Mouse (Mus musculus) MEL (cell line): ENCODE results near the gene Cep152. TPM values are rescaled to one million over a fixed set of nuclear protein-coding genes. Genes with fewer than 3 reads are reported as not detected.

Experiments used
- DNase-seq: peaks from one replicate; pipeline ENCODE4 v3.0.0; 2011; ENCODE audit warnings: low read depth, low spot score
- H3K27ac ChIP-seq: 2 replicates; pipeline ENCODE4 v1.5.1; 2012; ENCODE audit warnings: low read depth, mild to moderate bottlenecking, control low read depth, low read length, moderate library complexity; ENCODE audit not compliant: control insufficient read depth
- H3K27me3 ChIP-seq, 2 experiments: fragments of 150-350 bp in 1 of 2; sonication (generic) in 1 of 2; 2 replicates each; pipeline ENCODE4 v1.6.1; 2012; ENCODE audit warnings: low read length in 2 of 2, mild to moderate bottlenecking in 2 of 2, improper control_type of control experiment in 1 of 2, moderate library complexity in 1 of 2; ENCODE audit not compliant: insufficient read depth in 2 of 2, control insufficient read depth in 1 of 2
- H3K36me3 ChIP-seq, 2 experiments: 2 replicates each; pipeline ENCODE4 v1.6.1; 2012 to 2014; ENCODE audit warnings: low read length in 2 of 2, improper control_type of control experiment in 1 of 2, inconsistent platforms in 1 of 2, mild to moderate bottlenecking in 1 of 2; ENCODE audit not compliant: insufficient read depth in 2 of 2, control insufficient read depth in 1 of 2
- H3K4me1 ChIP-seq, 2 experiments: fragments of 150-350 bp in 1 of 2; sonication (generic) in 1 of 2; 2 replicates each; pipeline ENCODE4 v1.6.1; 2012; ENCODE audit warnings: low read length in 2 of 2, improper control_type of control experiment in 1 of 2, mild to moderate bottlenecking in 1 of 2; ENCODE audit not compliant: insufficient read depth in 2 of 2, control insufficient read depth in 1 of 2
- H3K4me3 ChIP-seq, 2 experiments: fragments of 150-350 bp in 1 of 2; sonication (generic) in 1 of 2; 2 replicates each; pipeline ENCODE4 v1.5.1; 2012; ENCODE audit warnings: low read depth in 2 of 2, low read length in 2 of 2, mild to moderate bottlenecking in 2 of 2, moderate library complexity in 2 of 2, control low read depth in 1 of 2, improper control_type of control experiment in 1 of 2; ENCODE audit not compliant: control insufficient read depth in 1 of 2, insufficient read depth in 1 of 2
- H3K79me2 ChIP-seq: 2 replicates; pipeline ENCODE4 v1.6.1; 2012; ENCODE audit warnings: mild to moderate bottlenecking, low read length, moderate library complexity; ENCODE audit not compliant: control insufficient read depth, poor library complexity, insufficient read depth
- H3K9ac ChIP-seq: 2 replicates; pipeline ENCODE4 v1.6.1; 2012; ENCODE audit warnings: low read depth, mild to moderate bottlenecking, control low read depth, low read length, moderate library complexity; ENCODE audit not compliant: control insufficient read depth, poor library complexity, severe bottlenecking
- H3K9me3 ChIP-seq: fragments of 150-350 bp; sonication (generic); replicated peaks from 2 replicates; pipeline ENCODE4 v1.6.1; 2012; ENCODE audit warnings: mild to moderate bottlenecking, low read length, improper control_type of control experiment, moderate library complexity; ENCODE audit not compliant: insufficient read depth
- BHLHE40 ChIP-seq: IDR thresholded peaks from 2 replicates; pipeline ENCODE4 v1.6.1; 2012; ENCODE audit warnings: low read depth, mild to moderate bottlenecking, inconsistent platforms, low read length, improper control_type of control experiment, borderline replicate concordance
- CHD1 ChIP-seq: IDR thresholded peaks from 2 replicates; pipeline ENCODE4 v1.6.1; 2012; ENCODE audit warnings: low read depth, mild to moderate bottlenecking, inconsistent platforms, low read length, improper control_type of control experiment
- CHD2 ChIP-seq: IDR thresholded peaks from 2 replicates; pipeline ENCODE4 v1.6.1; 2011; ENCODE audit warnings: low read length, improper control_type of control experiment
- CTCF ChIP-seq, 3 experiments: IDR thresholded peaks in 2 of 3; conservative IDR thresholded peaks in 1 of 3; 2 replicates each; pipeline ENCODE4 v1.5.1; 2011 to 2012; ENCODE audit warnings: low read length in 3 of 3, low read depth in 2 of 3, mild to moderate bottlenecking in 2 of 3, improper control_type of control experiment in 1 of 3, inconsistent platforms in 1 of 3, mixed read lengths in 1 of 3, moderate library complexity in 1 of 3; ENCODE audit not compliant: control insufficient read depth in 1 of 3, insufficient read depth in 1 of 3, poor library complexity in 1 of 3, severe bottlenecking in 1 of 3
- E2F4 ChIP-seq: IDR thresholded peaks from 2 replicates; pipeline ENCODE4 v1.6.1; 2011; ENCODE audit warnings: low read depth, low read length, improper control_type of control experiment, borderline replicate concordance
- ELF1 ChIP-seq: IDR thresholded peaks from 2 replicates; pipeline ENCODE4 v1.6.1; 2014; ENCODE audit warnings: low read depth, mild to moderate bottlenecking, inconsistent platforms, low read length, improper control_type of control experiment, moderate library complexity
- EP300 ChIP-seq, 2 experiments: IDR thresholded peaks; 2 replicates each; pipeline ENCODE4 v1.6.1; 2011; ENCODE audit warnings: improper control_type of control experiment in 2 of 2, low read length in 2 of 2, low read depth in 1 of 2, mild to moderate bottlenecking in 1 of 2
- ETS1 ChIP-seq: IDR thresholded peaks from 2 replicates; pipeline ENCODE4 v1.6.1; 2012; ENCODE audit warnings: low read depth, mild to moderate bottlenecking, inconsistent platforms, low read length, improper control_type of control experiment, moderate library complexity
- GABPA ChIP-seq: IDR thresholded peaks from 2 replicates; pipeline ENCODE4 v1.6.1; 2012; ENCODE audit warnings: low read depth, mild to moderate bottlenecking, inconsistent platforms, low read length, improper control_type of control experiment, moderate library complexity
- GATA1 ChIP-seq: IDR thresholded peaks from 2 replicates; pipeline ENCODE4 v1.6.1; 2011; ENCODE audit warnings: low read depth, low read length, improper control_type of control experiment
- HCFC1 ChIP-seq: IDR thresholded peaks from 2 replicates; pipeline ENCODE4 v1.6.1; 2012; ENCODE audit warnings: low read depth, mild to moderate bottlenecking, inconsistent platforms, low read length, improper control_type of control experiment, moderate library complexity
- JUND ChIP-seq: IDR thresholded peaks from 2 replicates; pipeline ENCODE4 v1.6.1; 2011; ENCODE audit warnings: low read depth, mild to moderate bottlenecking, improper control_type of control experiment, low read length
- KAT2A ChIP-seq: conservative IDR thresholded peaks from 2 replicates; pipeline ENCODE4 v1.6.1; 2012; ENCODE audit warnings: low read depth, low read length, improper control_type of control experiment, inconsistent platforms
- MAFK ChIP-seq: IDR thresholded peaks from 2 replicates; pipeline ENCODE4 v1.6.1; 2011; ENCODE audit warnings: low read depth, mild to moderate bottlenecking, low read length, improper control_type of control experiment, borderline replicate concordance
- MAX ChIP-seq: IDR thresholded peaks from 2 replicates; pipeline ENCODE4 v1.6.1; 2011; ENCODE audit warnings: low read length, improper control_type of control experiment
- MAZ ChIP-seq: IDR thresholded peaks from 2 replicates; pipeline ENCODE4 v1.6.1; 2012; ENCODE audit warnings: low read depth, mild to moderate bottlenecking, inconsistent platforms, low read length, improper control_type of control experiment
- MEF2A ChIP-seq: IDR thresholded peaks from 2 replicates; pipeline ENCODE4 v1.6.1; 2014; ENCODE audit warnings: low read depth, mild to moderate bottlenecking, inconsistent platforms, low read length, improper control_type of control experiment; ENCODE audit not compliant: poor library complexity, insufficient replicate concordance, severe bottlenecking; ENCODE audit errors: extremely low read depth
- MXI1 ChIP-seq: IDR thresholded peaks from 2 replicates; pipeline ENCODE4 v1.6.1; 2011; ENCODE audit warnings: mild to moderate bottlenecking, low read depth, low read length, improper control_type of control experiment
- MYB ChIP-seq: IDR thresholded peaks from 2 replicates; pipeline ENCODE4 v1.6.1; 2011; ENCODE audit warnings: mild to moderate bottlenecking, low read depth, low read length, improper control_type of control experiment
- MYC ChIP-seq: IDR thresholded peaks from 2 replicates; pipeline ENCODE4 v1.6.1; 2011; ENCODE audit warnings: low read depth, mild to moderate bottlenecking, low read length, improper control_type of control experiment, moderate library complexity
- POLR2A ChIP-seq, 2 experiments: IDR thresholded peaks; 2 replicates each; pipeline ENCODE4 v1.6.1; 2011 to 2012; ENCODE audit warnings: low read length in 2 of 2, mild to moderate bottlenecking in 2 of 2, control low read depth in 1 of 2, improper control_type of control experiment in 1 of 2, low read depth in 1 of 2, moderate library complexity in 1 of 2; ENCODE audit not compliant: control insufficient read depth in 1 of 2, insufficient read depth in 1 of 2, poor library complexity in 1 of 2
- POLR2AphosphoS2 ChIP-seq: IDR thresholded peaks from 2 replicates; pipeline ENCODE4 v1.6.1; 2011; ENCODE audit warnings: low read length, improper control_type of control experiment
- POLR2AphosphoS5 ChIP-seq: IDR thresholded peaks from 2 replicates; pipeline ENCODE4 v1.6.1; 2012; ENCODE audit warnings: low read depth, borderline replicate concordance, mild to moderate bottlenecking, inconsistent platforms, low read length, moderate library complexity, mixed read lengths
- RAD21 ChIP-seq: IDR thresholded peaks from 2 replicates; pipeline ENCODE4 v1.6.1; 2011; ENCODE audit warnings: mild to moderate bottlenecking, low read depth, low read length, improper control_type of control experiment
- RCOR1 ChIP-seq: IDR thresholded peaks from 2 replicates; pipeline ENCODE4 v1.6.1; 2012; ENCODE audit warnings: low read depth, mild to moderate bottlenecking, inconsistent platforms, low read length, improper control_type of control experiment
- SIN3A ChIP-seq: IDR thresholded peaks from 2 replicates; pipeline ENCODE4 v1.6.1; 2012; ENCODE audit warnings: low read length, improper control_type of control experiment, inconsistent platforms
- SMC3 ChIP-seq: IDR thresholded peaks from 2 replicates; pipeline ENCODE4 v1.6.1; 2011; ENCODE audit warnings: low read depth, low read length, improper control_type of control experiment
- TAL1 ChIP-seq: IDR thresholded peaks from 2 replicates; pipeline ENCODE4 v1.6.1; 2012; ENCODE audit warnings: mild to moderate bottlenecking, inconsistent platforms, low read length, moderate library complexity, mixed read lengths
- TBP ChIP-seq: IDR thresholded peaks from 2 replicates; pipeline ENCODE4 v1.8.0; 2011; ENCODE audit warnings: low read depth, low read length, improper control_type of control experiment
- TCF12 ChIP-seq: IDR thresholded peaks from 2 replicates; pipeline ENCODE4 v1.6.1; 2014; ENCODE audit warnings: low read depth, mild to moderate bottlenecking, inconsistent platforms, low read length, improper control_type of control experiment, moderate library complexity
- UBTF ChIP-seq: IDR thresholded peaks from 2 replicates; pipeline ENCODE4 v1.6.1; 2012; ENCODE audit warnings: low read depth, mild to moderate bottlenecking, inconsistent platforms, low read length, improper control_type of control experiment, moderate library complexity, borderline replicate concordance; ENCODE audit not compliant: insufficient read depth
- ZC3H11A ChIP-seq: IDR thresholded peaks from 2 replicates; pipeline ENCODE4 v1.6.1; 2012; ENCODE audit warnings: low read depth, mild to moderate bottlenecking, inconsistent platforms, low read length, improper control_type of control experiment
- ZKSCAN1 ChIP-seq: IDR thresholded peaks from 2 replicates; pipeline ENCODE4 v1.6.1; 2012; ENCODE audit warnings: low read depth, mild to moderate bottlenecking, inconsistent platforms, low read length, improper control_type of control experiment, moderate library complexity
- ZMIZ1 ChIP-seq: IDR thresholded peaks from 2 replicates; pipeline ENCODE4 v1.6.1; 2012; ENCODE audit warnings: low read depth, mild to moderate bottlenecking, inconsistent platforms, low read length, improper control_type of control experiment, moderate library complexity
- ZNF384 ChIP-seq: IDR thresholded peaks from 2 replicates; pipeline ENCODE4 v1.6.1; 2012; ENCODE audit warnings: low read depth, mild to moderate bottlenecking, inconsistent platforms, low read length, improper control_type of control experiment
- polyA plus RNA-seq, 2 experiments: library from polyadenylated mRNA; stranded (reverse) in 1 of 2; unstranded in 1 of 2; fragments of >175 nt in 1 of 2; fragments of >200 nt in 1 of 2; gene quantifications; 2 replicates each; pipeline versions ENCODE4 v1.2.1 to v1.2.4; 2012; ENCODE audit warnings: low replicate concordance in 2 of 2, low read depth in 1 of 2; ENCODE audit not compliant: insufficient read length in 2 of 2, insufficient read depth in 1 of 2, missing spikeins in 1 of 2
- total RNA-seq: library from RNA; depleted of rRNA; stranded (reverse); fragments of 300-350 nt; gene quantifications from 2 replicates; pipeline ENCODE4 v1.2.3, GENCODE M21; 2012

Cep152 gene
- total and polyA plus RNA-seq, 3 experiments = 13.9 to 14.1 TPM; not detected in 1

DNA sequence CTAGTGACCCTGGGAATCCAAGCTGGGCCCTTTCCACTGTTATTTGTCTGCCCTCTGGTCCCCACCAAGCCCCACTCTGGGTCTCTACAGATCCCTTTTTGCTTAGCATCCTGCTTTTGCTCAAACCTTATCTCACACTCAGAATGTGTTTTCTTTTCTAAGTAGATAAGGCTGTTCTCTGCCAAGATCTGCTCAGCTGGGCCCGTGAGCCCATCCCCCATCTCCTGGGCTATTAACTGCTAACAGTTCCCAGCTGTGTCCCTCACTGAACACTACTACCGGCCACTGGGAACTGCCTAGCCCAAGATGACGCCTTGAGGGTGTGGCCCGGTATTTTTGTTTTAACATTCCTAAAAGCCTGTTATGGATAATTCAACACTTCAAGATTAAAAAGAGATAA is 108.3 kb downstream of the Cep152 start:
- peak; percentile 30 for DNase-seq
- no peaks in the 10 kb centered on the region; a peak in 2 of 4 replicates for H3K27me3 ChIP-seq
- H3K79me2 ChIP-seq = no peaks in the 10 kb centered on the region
- TF ChIP-seq BHLHE40 (peak; percentile 58; the same call in 1 of the 2 replicates), POLR2A (IDR thresholded peaks at IDR 0.05; ENCODE audit: control insufficient read depth in 1 of 2, insufficient read depth in 1 of 2, low read depth in 1 of 2, low read length in 2 of 2, poor library complexity in 1 of 2) (no peak), KAT2A (no peak), SIN3A (no peak), MXI1 (no peak), ETS1 (peak; percentile 91), RAD21 (no peak), SMC3 (no peak), MEF2A (no peak), MAZ (no peak), ELF1 (no peak), ZKSCAN1 (no peak), GABPA (no peak), POLR2AphosphoS2 (no peak), MYB (no peak), POLR2AphosphoS5 (no peak), TBP (no peak), JUND (no peak), CHD1 (no peak), GATA1 (peak; percentile 71), HCFC1 (no peak), TCF12 (peak; percentile 86), CTCF (IDR thresholded peaks at IDR 0.05 in 2 of 3, conservative IDR thresholded peaks at IDR 0.05 in 1 of 3; ENCODE audit: control insufficient read depth in 1 of 3, insufficient read depth in 1 of 3, low read depth in 2 of 3, low read length in 3 of 3, poor library complexity in 1 of 3, severe bottlenecking in 1 of 3) (no peak), RCOR1 (peak; percentile 48; the same call in 1 of the 2 replicates), ZMIZ1 (no peak), ZC3H11A (no peak), ZNF384 (no peak), E2F4 (no peak), MYC (no peak), TAL1 (no peak), EP300 (IDR thresholded peaks at IDR 0.05; ENCODE audit: low read depth in 1 of 2, low read length in 2 of 2) (peak; percentile 39 to 69; a peak in 3 of 4 replicates), MAFK (no peak), CHD2 (no peak), MAX (no peak), UBTF (no peak)
- peaks cover 0 to 13% of the 10 kb centered on the region in 2 experiments; a peak in 2 of 4 replicates for H3K36me3 ChIP-seq
- no peak overlapping the region for H3K27ac ChIP-seq
- H3K9me3 ChIP-seq = no peaks in the 10 kb centered on the region
- H3K9ac ChIP-seq = no peak overlapping the region
- peaks cover 2 to 13% of the 10 kb centered on the region in 2 experiments; a peak in 3 of 4 replicates for H3K4me1 ChIP-seq
- no peak overlapping the region for H3K4me3 ChIP-seq
